Mouse (Mus musculus) ES-CJ7 (cell line): ENCODE results near the gene 1700028P14Rik.

ENCODE experiments used
- DNase-seq: peaks from one replicate; pipeline ENCODE4 v3.0.0; 2011; ENCODE audit warnings: low read depth, low spot score

Gene 1700028P14Rik

DNA sequence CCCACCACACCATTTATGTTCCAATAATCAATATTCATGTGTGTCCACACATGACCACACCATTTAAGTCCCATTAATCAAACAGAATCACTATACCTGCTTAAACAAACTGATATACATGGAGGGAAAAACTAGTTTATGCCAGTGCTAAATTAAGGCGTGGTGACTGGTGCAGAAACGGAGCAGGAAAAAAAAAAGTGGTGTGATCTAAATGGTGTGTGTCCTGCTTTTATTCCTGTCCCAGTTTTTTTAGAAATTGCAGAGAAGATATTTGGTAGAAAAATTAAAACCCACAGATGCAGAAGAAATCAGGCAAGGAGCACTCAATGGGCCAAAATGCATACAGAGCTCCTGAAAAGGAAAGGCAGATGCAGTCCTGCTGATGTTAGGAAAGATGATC lies 44.7 kb downstream of the 1700028P14Rik start:
- DNase-seq, result no peak

- no peak for DNase-seq
These were observed 57.7 kb downstream of the 1700028P14Rik start for GRCm38 (mm10) chr19:23594950-23595349.

DNA sequence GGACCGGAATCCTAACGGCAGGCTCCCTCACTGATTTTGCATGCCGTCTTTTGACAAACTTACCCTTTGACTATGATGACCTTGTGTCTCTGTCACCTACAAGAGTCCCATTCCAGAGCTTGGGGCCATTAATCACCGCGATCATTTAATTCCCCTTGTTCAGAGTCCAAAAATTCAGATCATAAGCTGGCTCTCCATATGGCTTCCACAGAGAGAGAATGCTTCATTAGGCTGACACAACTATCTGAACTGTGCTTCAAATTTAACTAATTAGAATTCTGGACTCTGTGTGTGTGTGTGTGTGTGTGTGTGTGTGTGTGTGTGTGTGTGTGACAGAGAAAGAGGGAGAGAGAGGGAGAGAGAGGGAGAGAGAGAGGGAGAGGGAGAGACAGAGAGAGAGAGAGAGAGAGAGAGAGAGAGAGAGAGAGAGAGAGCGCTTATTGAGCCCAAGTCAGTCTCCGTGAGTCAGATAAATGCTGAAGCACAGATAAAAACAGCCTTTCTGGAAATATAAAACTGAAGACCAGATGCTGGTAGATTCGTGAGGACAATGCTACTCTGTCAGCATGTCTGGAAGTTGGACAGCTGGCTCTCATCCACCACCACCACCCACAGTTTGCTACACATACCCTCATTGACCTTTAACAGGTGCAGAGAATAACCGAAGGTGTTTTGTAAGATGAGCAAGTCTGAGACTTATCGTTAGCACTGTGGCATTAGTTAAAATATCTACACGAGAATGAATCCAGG lies 73.8 kb downstream of the 1700028P14Rik start:
- no peak for DNase-seq

DNA sequence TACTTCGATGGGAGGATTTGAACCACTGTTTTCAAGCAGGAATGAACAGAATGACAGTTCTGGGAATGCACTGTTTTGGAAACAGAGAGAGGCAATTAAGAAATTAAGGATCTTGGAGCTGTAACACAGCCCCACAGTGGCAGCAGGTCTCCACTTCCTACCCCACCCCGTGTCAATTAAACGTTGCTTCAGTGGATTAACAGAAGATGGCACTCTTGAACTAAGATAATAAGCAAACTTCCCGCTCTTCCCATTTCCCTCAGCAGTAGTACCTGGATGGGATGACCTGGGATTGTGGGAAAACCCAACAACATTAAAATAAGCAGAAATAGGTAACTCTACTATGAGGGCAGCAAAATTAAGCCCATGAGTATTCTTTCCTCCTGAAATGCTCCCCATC lies 75.9 kb downstream of the 1700028P14Rik start:
- peak; percentile 50 for DNase-seq

DNA sequence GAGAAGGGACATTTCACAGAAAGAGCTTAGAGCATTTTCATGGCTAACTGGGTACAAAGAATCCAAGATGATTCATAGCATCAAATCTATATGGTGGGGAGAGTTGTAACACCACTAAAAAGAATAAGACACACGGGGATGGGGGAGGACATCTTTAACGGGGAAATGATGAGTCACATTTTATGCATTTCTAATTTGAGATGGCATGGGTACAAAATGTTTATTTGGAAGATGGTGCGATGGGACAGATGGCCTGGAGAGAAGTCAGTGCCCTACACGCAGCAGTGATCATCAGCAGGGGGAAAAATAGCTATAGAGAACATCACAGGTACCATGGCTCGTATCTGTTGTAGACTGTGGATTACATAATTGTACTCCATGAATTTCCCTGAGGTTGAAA lies 88.9 kb downstream of the 1700028P14Rik start:
- DNase-seq, result no peak

GRCm38 (mm10) chr19:23562588-23562987 lies 90.0 kb downstream of the 1700028P14Rik start:
- DNase-seq, result no peak

DNA sequence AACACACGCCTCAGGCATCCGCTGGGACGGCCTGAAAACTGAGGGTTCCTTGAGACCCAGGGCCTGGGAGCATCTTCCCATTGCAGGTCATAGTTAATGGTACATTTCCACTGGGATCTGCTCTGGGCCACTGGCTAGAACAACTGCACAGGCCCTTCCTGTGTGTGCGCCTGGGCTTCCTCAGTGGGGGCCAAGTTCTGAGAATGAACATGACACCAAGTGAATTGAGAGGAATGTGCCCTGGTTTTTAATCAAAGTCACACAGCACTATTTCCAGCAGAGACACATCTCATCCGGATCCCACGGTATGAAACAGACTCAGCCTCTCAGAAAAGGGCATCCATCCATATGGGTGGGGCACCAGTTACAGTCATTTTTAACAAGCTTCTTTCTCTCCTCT lies 90.6 kb downstream of the 1700028P14Rik start:
- no peak for DNase-seq

DNA sequence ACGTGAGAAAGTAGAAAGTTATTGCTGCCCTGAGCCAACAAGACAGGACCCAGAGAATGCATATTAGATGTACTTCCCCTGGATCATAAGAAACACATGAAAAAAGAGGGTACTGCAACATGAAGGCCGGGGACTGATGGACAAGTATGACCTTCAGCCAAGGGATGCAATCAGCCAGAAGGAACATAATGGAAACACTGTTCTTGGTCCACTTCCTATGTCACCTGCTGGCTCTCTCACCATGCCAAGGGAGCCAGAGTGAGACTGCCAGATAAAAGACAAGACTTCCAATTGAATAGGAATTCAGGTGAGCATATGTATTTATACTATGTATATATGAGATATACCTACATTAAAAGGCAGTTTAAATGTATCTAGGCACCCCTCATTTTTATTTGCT lies 99.2 kb downstream of the 1700028P14Rik start:
- DNase-seq, result no peak

- peak; percentile 8 for DNase-seq
These were observed 107.0 kb downstream of the 1700028P14Rik start for GRCm38 (mm10) chr19:23545604-23546003.

- DNase-seq, result no peak
These were observed 109.2 kb downstream of the 1700028P14Rik start for GRCm38 (mm10) chr19:23543244-23544004.

- no peak for DNase-seq
These were observed 109.9 kb downstream of the 1700028P14Rik start for GRCm38 (mm10) chr19:23542759-23543158.

DNA sequence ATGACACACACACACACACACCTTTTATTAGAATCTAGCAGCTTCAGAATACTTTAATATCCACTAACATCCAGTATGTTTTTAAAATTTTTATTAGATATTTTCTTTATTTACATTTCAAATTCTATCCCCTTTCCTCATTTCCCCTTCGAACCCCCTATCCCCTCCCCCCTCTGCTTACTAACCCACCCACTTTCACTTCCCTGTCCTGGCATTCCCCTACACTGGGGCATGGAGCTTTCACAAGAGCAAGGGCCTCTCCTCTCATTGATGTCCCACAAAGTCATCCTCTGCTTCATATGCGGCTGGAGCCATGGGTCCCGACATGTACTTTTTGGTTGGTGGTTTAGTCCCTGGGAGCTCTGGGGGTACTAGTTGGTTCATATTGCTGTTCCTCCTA lies 116.9 kb downstream of the 1700028P14Rik start:
- DNase-seq, result no peak

GRCm38 (mm10) chr19:23531899-23532298 lies 120.7 kb downstream of the 1700028P14Rik start:
- DNase-seq, result no peak

- peak; percentile 57 for DNase-seq
These were observed 128.9 kb downstream of the 1700028P14Rik start for GRCm38 (mm10) chr19:23523711-23524110.

GRCm38 (mm10) chr19:23521831-23522230 lies 130.8 kb downstream of the 1700028P14Rik start:
- no peak for DNase-seq

DNA sequence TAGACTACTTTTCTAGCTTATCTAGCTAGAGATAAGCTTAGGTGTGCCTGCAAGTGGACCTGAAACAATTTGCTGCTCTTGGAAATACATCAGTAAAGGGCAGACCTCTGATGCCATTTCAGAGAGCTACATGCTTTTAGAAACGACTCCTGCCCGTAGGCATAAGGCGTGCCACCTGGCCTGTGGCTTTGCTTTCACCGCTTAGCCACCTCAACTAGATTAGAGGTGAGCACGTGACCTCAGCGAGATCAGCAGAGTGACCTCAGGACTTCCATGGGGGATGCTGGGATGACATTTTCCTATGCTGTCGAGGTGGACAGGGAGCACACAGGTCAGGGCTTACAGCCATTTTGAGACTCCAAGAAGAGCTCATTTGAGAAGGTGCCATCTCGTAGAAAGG lies 131.5 kb downstream of the 1700028P14Rik start:
- no peak for DNase-seq

GRCm38 (mm10) chr19:23520629-23521028 lies 132.0 kb downstream of the 1700028P14Rik start:
- DNase-seq, result no peak

DNA sequence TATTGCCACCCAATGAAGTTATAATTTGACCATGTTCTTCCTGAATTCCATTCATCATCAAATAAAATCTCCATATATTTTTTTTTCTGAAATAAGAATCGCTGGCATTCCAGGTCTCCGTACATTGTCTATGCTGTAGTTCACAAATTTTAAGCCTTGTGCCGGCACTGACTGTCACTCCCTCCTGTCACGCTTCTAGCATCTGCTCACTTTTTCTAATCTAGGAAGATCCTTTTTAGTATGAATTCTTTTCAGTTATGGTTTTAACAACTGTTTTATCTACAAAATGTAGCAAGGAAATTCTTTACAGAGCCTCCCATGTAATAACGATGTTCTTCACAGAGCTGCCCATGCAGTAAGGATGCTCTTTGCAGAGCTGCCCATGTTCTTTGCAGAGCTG lies 134.1 kb downstream of the 1700028P14Rik start:
- no peak for DNase-seq

- DNase-seq, result peak; percentile 58
These were observed 141.3 kb downstream of the 1700028P14Rik start for GRCm38 (mm10) chr19:23511303-23511702.
